Mouse (Mus musculus) cerebellum, adult 11 months (tissue): Measurements from ENCODE around the gene Efcab2.

Experiments used
- DNase-seq: peaks from one replicate; pipeline ENCODE4 v3.0.0; 2022

Gene Efcab2

DNA sequence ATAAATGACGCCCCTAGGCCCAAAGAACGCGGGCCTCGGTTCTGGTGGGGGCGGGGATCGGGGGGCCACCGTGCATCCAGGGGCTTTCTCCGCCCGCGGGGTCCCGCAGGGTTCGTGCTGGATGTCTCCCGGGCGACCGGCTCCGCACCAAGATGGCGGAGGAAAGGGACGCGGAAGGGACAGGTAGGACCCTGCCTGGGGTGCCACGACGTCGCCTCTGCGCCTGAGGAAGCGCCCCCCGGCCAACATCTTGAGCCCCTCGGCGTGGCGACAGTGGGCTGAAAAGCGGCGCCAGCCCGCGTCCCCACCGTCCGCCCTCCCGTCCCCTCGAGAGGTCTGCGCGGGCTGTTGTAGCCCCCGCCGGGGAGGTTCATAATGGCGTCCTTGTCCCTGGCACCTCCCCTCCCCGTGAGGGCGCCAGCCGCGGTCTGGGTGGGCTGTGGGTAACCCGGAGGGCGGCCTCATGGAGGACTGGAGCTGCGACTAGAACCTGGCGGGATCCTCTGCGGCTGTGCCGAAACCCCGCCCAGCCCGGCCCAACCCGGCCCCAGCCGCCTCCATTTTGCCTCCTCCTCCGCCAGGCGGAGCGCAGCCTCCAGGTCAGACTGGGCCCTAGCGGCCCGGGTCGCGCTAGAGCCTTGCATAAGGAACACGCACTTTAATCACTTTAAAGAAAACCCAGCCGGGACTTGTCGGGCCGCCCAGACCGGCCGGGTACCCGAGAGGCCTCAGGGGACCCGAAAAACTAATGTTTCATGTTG lies at the start of gene Efcab2:
Efcab2 (plus strand) TSS at position 135 of the 761 bp plus-strand sequence.
- DNase-seq: peak; percentile 89

DNA sequence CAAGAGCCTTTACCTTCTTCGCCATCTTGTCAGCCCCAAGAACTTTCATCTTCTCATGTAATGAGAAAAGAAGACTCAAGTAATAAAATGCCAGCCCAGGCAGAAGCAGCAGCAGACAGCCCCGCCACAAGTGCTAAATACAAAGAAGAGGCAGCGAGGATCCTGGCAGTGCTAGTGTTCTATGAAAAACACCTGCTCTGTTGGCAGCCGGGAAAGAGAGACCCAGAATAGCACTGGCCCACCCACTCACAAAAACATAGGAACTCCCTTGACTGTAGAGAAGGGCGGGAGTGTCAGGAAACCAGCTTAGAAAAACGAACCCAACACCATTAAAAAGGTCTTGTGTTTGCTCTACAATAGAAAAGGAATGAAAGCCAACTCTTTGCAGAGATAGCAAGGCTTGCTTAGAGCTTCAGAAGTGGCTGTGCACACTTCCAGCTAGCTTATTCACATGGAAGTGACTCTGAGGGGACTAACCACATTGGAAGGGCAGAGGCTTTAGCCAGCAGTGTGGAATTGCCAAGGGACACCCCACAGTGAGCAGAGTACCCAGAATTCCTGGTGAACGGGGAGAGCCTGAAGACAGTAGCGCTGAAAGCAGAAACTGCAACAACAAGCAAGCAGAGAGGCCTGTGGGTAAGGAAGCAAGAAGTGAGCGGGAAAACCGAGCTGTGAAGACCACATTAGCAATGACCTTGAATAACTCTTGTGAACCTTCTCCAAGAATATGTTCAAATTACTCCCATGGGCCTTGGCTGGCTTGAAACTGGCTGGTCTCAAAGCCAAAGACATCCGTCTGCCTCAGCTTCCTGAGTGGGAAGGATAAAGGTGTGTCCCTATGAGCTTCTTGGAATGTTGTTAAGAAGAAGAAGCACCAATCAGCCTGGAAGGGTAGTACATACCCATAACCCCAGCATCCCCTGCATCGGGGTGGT lies 47.8 kb upstream of the Efcab2 start:
- no peak for DNase-seq

DNA sequence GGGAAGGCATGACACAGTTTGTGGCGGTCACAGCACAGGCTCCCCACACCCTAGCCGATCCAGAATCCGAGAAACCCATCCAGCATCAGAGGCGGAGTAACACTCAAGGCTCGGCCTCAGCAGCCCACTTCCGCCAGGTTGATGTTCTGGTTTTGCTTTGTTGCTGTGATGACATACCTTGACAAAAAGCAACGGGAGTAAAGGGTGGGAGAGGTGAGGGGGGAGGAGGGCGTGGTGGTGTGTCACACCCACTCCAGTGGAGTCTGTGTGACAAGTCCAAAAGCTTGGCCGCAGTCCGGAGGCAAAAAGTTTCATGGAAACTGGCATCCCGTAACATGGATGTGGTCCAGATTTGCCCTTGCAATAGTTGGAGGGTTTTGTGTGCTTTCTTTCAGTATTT lies 45.6 kb upstream of the Efcab2 start:
- DNase-seq: no peak

DNA sequence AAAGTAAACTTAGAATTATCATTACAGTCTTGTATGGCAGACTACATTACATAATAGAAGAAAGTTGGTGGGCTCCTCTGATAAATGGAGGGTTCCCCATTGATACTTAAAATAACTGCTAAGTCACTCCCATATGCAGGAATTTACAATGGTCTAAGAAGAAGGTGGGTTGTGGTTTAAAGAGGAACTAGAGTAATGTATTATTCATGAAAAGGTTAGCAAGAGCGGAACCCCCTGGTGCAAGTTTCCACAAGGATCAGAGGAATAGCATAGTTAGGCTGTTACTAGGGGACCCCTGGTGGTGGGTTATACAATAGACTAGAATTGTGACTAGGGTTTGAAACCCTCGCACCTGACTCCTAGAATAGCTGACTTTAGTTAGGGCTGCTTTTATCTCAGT lies 45.2 kb upstream of the Efcab2 start:
- DNase-seq: no peak

DNA sequence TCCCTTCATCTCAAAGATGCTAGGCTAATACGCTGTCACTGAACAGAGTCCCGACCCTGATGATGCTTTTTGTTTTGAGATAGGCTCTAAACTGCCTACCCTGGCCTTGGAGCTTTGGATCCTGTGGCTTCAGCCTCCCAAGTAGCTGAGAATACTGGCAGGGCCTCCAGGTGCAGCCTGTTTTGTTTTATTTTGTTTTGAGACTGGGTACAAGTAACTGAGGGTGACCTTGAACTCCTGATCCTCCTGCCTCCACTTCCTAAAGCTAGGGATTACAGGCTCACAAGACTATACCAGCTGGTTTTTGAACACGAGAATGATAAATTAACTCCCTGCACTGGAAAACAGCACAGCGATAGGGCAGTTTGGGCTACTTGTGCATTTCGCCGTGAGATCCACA lies 40.7 kb upstream of the Efcab2 start:
- no peak for DNase-seq

DNA sequence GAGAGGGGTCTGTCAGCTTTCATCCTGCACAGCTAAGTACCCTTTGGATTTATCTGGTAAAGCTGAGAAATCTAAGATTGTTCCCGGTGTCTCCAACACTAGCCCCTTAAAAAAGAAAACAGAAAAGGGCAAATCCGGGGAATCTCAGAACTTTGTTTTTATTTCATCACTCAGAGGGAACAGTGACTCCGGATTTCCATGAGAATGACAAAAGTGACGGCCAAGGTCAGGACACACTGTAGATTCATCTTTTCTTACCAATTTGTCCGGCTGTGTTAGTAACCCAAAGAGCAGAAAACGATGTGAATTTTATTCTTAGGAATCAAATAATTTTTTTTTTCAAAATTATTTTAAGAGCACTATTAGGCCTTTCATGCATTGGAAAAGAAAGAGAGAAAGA lies 37.8 kb upstream of the Efcab2 start:
- no peak for DNase-seq

DNA sequence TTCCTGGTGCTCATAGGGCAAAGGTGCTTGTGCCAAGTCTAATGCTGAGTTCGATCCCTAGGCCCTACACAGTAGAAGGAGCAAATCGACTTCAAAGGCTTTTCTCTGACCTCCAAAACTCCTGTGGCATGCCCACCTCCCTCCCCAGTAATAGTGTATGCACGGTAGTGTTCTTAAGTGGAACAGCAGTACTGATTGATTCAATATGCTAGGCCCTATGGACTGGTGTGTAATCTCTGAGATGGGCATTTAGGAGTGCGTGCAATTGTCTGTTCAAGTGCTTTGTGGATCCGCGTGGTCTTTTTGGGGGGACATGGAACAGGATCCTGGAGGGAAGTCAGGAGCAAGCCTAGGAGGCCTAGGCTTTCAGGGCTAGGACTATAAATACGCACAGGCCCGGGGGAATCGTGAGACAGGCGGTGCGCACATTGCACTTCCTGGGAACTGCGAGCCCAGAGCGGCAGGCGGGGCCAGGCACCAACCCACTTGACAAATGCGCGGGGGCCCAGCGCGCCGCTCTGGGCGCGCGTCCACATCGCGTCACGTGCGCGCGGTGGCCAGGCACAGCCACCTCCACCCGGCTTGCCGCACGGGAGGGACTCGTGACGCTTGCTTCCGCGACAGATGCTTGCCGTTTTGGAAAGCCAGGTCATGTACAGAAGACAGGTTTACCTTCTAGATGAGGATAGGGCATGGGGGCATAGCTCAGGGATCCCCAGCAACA lies 37.2 kb upstream of the Efcab2 start:
- DNase-seq: peak; percentile 96

DNA sequence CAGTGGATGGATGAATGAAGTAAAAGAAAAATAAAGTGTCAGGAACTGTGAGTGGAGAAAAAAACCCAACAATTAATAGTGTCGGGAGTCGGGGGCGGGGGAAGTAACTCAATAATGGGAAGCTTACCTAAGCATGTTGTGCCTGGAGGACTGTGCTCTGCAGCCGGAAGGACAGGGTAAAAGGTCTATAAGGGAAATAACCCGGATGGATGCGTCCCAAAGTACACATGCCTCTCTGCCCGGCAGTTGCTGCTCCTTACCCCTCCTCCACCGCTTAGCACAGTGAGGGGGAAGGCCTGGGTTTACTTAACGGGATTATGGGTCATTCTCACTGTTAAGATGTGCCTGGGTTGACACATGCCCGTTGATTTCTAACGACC lies 36.6 kb upstream of the Efcab2 start:
- DNase-seq: no peak

DNA sequence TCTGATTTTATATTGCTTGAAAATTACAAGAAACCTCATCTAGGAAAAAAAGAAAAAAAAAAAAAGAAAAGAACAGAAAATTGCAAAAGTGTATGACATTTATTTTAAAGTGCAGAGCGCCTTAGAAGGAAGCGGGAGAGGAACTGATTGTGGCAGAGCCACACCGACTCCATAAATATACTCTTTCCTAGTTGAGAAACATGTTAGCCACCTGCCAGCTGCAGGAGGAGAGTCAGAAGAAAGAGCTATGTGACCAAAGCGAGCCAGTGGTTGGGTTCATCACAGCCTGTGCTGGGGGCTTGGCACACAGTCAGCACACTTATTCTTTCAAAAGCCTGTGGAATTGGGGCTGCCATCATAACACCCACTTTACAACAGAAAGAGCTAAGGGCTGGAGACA lies 33.2 kb upstream of the Efcab2 start:
- no peak for DNase-seq

DNA sequence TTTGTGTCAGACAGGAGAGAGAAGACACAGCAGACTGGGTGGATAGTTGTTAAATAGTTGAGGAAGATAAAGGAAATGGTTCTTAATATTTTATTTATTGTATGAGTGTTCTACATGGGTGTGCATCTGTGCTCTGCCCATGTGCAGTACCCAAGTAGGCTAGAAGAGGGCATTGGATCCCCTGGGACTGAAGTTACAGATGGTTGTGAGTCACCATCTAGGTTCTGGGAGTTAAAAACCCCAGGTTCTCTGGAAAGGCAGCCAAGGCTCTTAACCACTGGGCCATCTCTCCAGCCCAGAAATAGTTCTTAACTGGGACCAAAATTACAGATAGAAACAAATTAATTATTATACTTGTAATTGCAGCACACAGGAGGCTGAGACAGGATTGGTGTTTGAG lies 30.5 kb upstream of the Efcab2 start:
- DNase-seq: no peak

DNA sequence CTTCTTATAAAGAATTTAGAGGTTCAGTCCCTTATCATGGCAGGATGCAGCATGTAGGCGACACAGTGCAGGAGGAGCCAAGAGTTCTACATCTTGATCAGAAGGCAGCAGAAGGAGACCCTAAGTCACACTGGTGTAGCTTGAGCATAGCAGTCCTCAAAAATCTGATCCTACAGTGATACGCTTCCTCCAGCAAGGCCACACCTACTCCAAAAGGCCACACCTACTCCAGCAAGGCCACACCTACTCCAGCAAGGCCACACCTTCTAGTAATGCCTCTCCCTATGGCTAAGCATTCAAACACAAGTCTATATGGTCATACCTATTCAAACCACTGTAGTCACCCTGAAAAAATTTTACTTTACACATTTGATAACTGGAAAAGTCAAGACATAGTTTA lies 29.8 kb upstream of the Efcab2 start:
- no peak for DNase-seq

DNA sequence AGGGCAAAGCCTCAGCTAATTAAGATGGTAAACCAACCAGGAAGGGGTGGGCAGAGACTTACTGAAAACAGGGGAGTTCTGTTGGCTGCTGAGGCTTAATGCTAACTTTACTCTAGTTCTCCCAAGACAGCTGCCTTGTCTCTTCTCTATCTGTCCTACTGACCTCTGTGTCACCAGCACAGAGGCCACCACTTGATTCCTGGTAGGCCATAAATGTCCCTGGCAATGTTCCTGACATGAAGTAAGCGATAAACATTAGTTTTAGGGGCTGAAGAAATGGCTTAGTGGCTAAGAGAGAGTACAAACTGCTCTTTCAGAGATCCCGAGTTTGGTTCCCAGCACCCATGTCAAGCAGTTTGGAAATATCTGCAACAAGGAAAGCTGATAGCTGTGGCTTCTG lies 29.0 kb upstream of the Efcab2 start:
- no peak for DNase-seq

DNA sequence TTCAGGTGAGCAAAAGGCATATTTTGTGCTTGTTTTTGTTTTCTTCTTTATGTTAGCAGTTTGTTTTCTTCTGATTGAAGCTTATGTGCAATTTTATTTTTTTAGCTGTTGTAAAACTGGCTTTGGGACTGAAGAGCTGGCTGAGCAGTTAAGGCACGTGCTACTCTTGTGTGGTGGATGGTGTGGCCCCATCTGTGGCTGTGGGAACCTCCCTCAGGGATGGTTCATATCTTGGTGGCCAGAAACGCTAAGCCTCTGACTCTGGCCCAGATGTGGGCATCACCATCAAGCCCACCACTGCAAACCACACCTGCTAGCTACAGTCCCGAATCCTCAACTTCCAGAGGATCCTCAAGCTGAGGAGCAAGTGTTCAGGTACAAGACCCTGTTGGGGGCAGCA lies 27.8 kb upstream of the Efcab2 start:
- DNase-seq: no peak

DNA sequence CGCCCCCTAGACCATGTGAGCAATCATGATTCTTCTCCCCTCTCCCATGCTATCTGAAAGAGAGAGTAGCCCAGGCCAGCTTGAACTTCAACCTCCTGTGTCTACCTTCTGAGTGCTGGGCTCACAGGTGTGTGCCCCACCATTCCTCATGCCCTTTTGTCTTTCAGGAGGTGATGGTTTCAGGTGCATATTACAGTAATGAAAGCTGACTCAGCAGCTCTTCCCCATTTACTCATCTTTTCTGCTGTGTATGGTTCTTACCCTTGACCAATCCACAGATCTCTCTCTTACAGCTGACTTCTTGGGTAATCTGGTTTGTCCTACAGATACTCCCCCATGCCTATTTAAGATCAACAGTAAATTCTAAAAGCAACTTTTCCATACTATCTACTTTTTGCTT lies 26.7 kb upstream of the Efcab2 start:
- DNase-seq: no peak

DNA sequence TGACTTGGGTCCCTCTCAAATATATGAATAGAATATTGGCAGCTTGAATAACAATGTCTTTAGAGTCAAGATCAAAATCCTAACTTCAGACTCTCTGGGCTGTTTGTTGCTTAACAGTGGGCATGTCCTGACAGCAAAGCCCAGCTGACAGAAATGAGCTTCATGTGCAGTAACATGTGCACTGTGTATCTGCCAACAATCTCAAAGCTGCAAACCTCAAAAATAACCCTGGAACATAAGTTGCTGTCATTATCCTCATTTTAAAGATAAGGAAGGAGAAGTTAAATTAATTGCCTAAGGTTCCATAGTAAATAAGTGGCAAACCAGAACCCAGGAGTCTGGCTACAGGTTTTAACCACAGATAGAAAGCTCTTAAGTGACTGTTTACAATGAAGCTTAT lies 23.7 kb upstream of the Efcab2 start:
- DNase-seq: no peak

DNA sequence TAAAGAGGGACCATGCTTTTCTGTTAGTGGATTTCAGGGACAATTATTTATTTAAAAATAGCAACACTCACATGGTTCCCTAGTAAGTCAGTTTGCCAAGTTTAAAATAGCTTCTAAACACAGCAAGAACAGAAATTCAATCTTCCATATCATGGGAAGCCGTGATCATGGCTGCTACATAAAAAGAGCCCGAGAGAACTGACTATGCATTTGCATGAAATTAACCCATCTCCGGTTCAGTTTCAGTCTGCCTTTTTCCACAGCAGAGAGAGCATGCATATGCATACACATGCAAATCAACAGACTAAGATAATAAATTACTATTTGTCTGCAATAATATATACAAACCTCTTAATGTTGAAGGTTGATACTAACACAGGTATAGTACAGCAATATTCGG lies 17.1 kb upstream of the Efcab2 start:
- no peak for DNase-seq

DNA sequence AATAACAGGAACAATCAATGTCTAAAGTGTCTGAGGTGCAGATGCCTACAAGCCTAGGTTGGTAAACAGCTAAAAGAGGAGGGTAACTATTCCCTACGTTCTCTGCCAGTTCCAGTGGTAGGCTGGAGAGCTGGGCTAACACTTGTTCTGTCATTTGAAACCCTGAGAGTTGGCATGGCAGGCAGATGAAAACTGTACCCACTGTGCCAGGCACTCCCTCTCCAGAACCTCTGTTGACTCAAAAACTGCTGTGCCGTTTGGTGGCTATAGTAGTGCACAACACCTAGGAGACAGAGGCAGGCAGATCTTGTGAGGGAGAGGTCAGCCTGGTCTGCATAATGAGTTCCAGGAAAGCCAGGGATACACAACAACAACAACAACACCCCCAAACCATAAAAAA lies 16.5 kb upstream of the Efcab2 start:
- no peak for DNase-seq

DNA sequence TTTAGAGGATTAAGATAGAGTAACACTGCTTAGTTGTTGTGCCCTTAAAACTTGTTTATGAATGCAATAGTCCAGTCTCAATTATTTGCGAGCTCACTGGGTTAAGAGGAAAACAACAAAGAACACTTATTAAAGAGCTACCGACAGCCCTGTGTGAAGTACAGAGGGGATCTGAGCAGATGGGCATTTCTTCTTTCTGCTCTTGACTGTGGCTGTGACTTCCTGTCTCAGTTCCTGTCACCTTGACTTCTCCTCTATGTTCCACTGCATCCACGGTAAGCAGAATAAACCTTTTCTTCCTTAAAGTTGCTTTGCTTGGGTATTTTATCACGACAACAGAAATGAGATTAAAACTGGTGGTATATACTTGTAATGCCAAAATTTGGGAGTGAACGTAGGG lies 12.9 kb upstream of the Efcab2 start:
- no peak for DNase-seq

DNA sequence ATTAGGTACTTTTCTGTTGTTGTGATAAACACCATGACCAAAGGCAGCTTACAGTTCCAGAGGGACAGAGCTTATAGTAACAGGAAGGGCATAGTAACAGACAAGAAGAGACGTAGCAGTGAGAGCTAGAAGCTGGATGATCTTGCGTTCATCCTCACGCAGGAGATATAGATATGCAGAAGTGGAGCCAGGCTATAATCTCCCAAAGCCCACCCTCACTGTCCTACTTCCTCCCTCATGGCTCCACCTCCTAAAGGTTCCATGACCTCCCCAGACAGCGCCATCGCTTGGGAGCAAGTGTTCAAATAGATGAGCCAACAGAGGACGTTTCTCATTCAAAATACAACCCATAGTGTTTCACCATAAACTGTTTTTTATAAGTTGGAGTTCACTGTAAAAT lies 10.8 kb upstream of the Efcab2 start:
- no peak for DNase-seq

DNA sequence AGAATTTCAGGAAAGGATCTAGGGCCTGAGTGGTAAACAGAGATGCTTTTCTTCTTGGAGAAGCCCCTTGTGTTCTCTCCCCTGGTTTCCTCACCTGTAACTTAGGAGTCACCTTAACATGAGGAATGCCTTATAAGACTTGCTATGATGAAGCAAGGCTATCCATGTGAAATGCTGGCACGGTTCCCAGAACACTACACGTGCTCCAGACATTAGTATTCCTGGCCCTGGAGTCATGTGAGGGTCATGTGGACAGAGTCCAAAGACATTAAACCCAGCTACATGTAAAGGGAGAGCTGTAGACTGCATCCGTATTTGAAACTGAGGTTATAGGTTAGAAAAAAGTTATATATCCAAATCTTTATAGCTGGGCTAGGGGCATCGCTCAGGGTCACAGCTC lies 9.5 kb upstream of the Efcab2 start:
- no peak for DNase-seq

DNA sequence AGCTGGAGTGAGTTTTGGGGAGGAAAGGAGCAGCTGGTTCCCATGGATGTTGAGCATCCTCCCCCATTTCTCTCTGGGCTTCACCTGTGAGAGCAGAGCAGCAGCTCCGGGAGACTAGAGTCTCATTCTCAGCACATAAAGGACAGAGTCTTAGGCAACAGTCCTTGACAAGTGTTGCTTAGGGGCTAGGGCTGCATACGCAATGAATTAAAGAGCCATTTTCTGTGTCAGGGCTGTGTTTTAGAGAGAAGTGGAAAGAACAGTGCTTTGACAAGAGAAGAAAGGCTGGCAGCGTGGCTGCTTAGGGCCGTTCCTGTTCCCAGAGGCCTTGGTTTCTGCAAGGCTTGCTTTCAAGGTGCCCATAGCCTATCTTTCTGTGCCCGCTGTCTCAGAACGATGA lies 6.0 kb upstream of the Efcab2 start:
- DNase-seq: no peak

DNA sequence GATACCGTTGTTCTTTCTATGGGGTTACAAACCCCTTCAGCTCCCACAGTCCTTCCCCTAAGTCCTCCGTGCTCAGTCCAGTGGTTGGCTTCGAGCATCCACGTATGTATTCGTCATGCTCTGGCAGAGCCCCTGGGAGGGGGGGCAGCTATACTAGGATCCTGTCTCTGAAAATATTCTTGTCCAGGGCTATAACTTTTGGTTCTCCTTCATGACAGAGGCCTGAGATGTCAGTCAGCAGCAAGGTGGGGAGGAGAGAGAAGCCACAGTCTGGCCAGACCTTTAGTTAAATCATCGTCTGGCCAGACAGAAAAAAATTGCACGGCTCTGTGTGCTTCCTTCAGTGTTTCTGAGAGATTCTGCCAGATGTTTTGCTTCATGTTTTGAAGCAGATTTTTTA lies 5.2 kb upstream of the Efcab2 start:
- DNase-seq: no peak

DNA sequence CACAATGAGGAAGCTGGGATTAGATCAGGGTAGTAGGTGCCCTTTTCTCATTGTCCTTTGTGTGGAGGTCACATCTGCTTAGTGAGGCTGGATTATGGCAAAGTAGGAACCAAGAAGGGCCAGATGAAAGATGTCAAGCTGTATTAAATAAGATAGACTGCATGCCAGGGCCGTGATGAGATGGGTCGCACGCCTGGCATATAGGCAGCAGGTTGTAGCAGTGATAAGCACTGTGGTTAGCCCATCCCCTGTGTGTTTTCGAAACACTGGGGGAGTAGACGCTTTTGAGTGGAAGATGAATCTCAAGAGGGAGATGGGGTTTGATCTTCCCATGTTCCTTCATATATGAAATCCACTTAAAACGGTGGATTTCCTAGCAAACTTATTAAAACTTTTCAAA lies 3.9 kb upstream of the Efcab2 start:
- DNase-seq: no peak

DNA sequence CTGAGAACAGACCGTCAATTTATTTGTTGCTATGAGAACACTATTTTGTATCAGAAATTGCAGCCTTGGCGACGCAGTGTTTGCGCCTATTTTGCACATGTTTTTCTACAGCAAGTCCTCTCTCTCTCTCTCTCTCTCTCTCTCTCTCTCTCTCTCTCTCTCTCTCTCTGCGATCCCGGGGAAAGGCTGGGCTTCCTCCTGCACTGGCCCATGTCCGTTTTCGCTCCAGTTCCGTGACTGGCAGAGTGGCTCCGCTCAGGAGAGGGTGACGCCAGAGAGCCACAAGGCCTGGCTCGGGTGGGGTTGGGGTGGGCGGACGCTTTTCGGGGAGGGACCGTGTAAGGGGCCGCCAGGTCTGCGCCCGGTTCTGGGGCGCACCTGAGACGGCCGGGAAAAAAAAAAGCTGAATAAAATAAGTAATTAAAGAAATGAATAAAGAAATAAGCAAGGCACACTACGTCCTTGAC lies 407 bp upstream of the Efcab2 start:
- DNase-seq: peak; percentile 84
